Mouse (Mus musculus) myocyte (in vitro differentiated cells): Measurements from ENCODE around the gene Elfn1.

Source experiments
- POLR2A ChIP-seq: IDR thresholded peaks from one replicate; pipeline ENCODE4 v1.6.1; 2011; ENCODE audit warnings: low read depth, mild to moderate bottlenecking, control low read depth, moderate library complexity; ENCODE audit not compliant: insufficient read length
- USF1 ChIP-seq: IDR thresholded peaks from one replicate; pipeline ENCODE4 v1.6.1; 2011; ENCODE audit warnings: low read depth, mild to moderate bottlenecking, control low read depth, moderate library complexity

- TF ChIP-seq POLR2A (no peak), USF1 (no peak)
Observed at GRCm38 (mm10) chr5:139908811-139909627, 1.3 kb downstream of the Elfn1 start.
